Mouse (Mus musculus): ENCODE measurements around the gene 6030408B16Rik. TPM values are rescaled to one million over a fixed set of nuclear protein-coding genes. Genes with fewer than 3 reads are reported as not detected.
A peak's percentile ranks its signal among the peaks of the same experiment; 100 is the strongest.

6030408B16Rik gene
- polyA plus RNA-seq, 1 experiment from 2014 or later = 4.7 TPM

- Histone ChIP-seq H3K9ac (replicated peaks) (no peak overlapping the region), H3K4me2 (no peak overlapping the region), H3K27ac (no peak overlapping the region), H3K27me3 (peaks cover 2% of the 10 kb centered on the region; the same call in 1 of the 2 replicates), H3K36me3 (peaks cover 8% of the 10 kb centered on the region; the same call in 1 of the 2 replicates), H3K4me3 (replicated peaks) (no peak overlapping the region), H3K9me3 (no peaks in the 10 kb centered on the region), H3K4me1 (replicated peaks) (peaks cover 22% of the 10 kb centered on the region)
- WGBS = 92% methylated on average over 7 of the region's 7 CpGs
- ATAC-seq (ENCODE audit: insufficient number of reproducible peaks, insufficient read depth, low FRiP score, low TSS enrichment, low read depth) = no peak
These were observed 37.1 kb upstream of the 6030408B16Rik start for GRCm38 (mm10) chr15:101255842-101256462.

- Histone ChIP-seq H3K36me3 (peaks cover 8% of the 10 kb centered on the region; the same call in 1 of the 2 replicates), H3K9ac (replicated peaks) (no peak overlapping the region), H3K4me3 (replicated peaks) (no peak overlapping the region), H3K27ac (no peak overlapping the region), H3K4me2 (no peak overlapping the region), H3K27me3 (peaks cover 2% of the 10 kb centered on the region; the same call in 1 of the 2 replicates), H3K9me3 (no peaks in the 10 kb centered on the region), H3K4me1 (replicated peaks) (peaks cover 29% of the 10 kb centered on the region)
- 75% methylated on average over 14 of the region's 14 CpGs for WGBS
- no peak for ATAC-seq (ENCODE audit: insufficient number of reproducible peaks, insufficient read depth, low FRiP score, low TSS enrichment, low read depth)
These were observed 36.4 kb upstream of the 6030408B16Rik start for GRCm38 (mm10) chr15:101256463-101257206.

GRCm38 (mm10) chr15:101258420-101258819, 34.6 kb upstream of the 6030408B16Rik start:
- peaks cover 2% of the 10 kb centered on the region; the same call in 1 of the 2 replicates for H3K27me3 ChIP-seq
- H3K9me3 ChIP-seq = no peaks in the 10 kb centered on the region
- H3K4me2 ChIP-seq = no peak overlapping the region
- H3K4me3 ChIP-seq (replicated peaks) = no peak overlapping the region
- no peak overlapping the region for H3K9ac ChIP-seq (replicated peaks)
- peaks cover 8% of the 10 kb centered on the region; the same call in 1 of the 2 replicates for H3K36me3 ChIP-seq
- no peak overlapping the region for H3K27ac ChIP-seq
- peaks cover 33% of the 10 kb centered on the region for H3K4me1 ChIP-seq (replicated peaks)
- no peak for ATAC-seq (ENCODE audit: insufficient number of reproducible peaks, insufficient read depth, low FRiP score, low TSS enrichment, low read depth)
- WGBS = 90% methylated on average over 11 of the region's 11 CpGs

- H3K4me3 ChIP-seq (replicated peaks) = no peak overlapping the region
- ATAC-seq (ENCODE audit: insufficient number of reproducible peaks, insufficient read depth, low FRiP score, low TSS enrichment, low read depth) = no peak
- peaks cover 8% of the 10 kb centered on the region; the same call in 1 of the 2 replicates for H3K36me3 ChIP-seq
- peaks cover under 1% of the 10 kb centered on the region; the same call in 1 of the 2 replicates for H3K27me3 ChIP-seq
- no peak overlapping the region for H3K27ac ChIP-seq
- peaks cover 23% of the 10 kb centered on the region for H3K4me1 ChIP-seq (replicated peaks)
- no peaks in the 10 kb centered on the region for H3K9me3 ChIP-seq
- 88% methylated on average over 3 of the region's 3 CpGs for WGBS
- H3K9ac ChIP-seq (replicated peaks) = no peak overlapping the region
- H3K4me2 ChIP-seq = no peak overlapping the region
These were observed 33.1 kb upstream of the 6030408B16Rik start for GRCm38 (mm10) chr15:101259922-101260321.

GRCm38 (mm10) chr15:101260387-101260786, 32.6 kb upstream of the 6030408B16Rik start:
- Histone ChIP-seq H3K4me1 (replicated peaks) (peaks cover 22% of the 10 kb centered on the region), H3K27ac (peak overlapping the region; percentile 88), H3K9me3 (no peaks in the 10 kb centered on the region), H3K27me3 (no peaks in the 10 kb centered on the region), H3K4me2 (no peak overlapping the region), H3K4me3 (replicated peaks) (no peak overlapping the region), H3K36me3 (peaks cover 8% of the 10 kb centered on the region; the same call in 1 of the 2 replicates), H3K9ac (replicated peaks) (no peak overlapping the region)
- no peak for ATAC-seq (ENCODE audit: insufficient number of reproducible peaks, insufficient read depth, low FRiP score, low TSS enrichment, low read depth)
- 61% methylated on average over 10 of the region's 10 CpGs for WGBS

- Histone ChIP-seq H3K9me3 (no peaks in the 10 kb centered on the region), H3K27me3 (peaks cover 6% of the 10 kb centered on the region; the same call in 1 of the 2 replicates), H3K4me3 (replicated peaks) (no peak overlapping the region), H3K36me3 (peaks cover 8% of the 10 kb centered on the region; the same call in 1 of the 2 replicates), H3K27ac (peak overlapping the region; percentile 88), H3K4me2 (peak overlapping the region; percentile 18), H3K4me1 (replicated peaks) (peaks cover 28% of the 10 kb centered on the region), H3K9ac (replicated peaks) (no peak overlapping the region; the same call in 1 of the 2 replicates)
- no peak for ATAC-seq (ENCODE audit: insufficient number of reproducible peaks, insufficient read depth, low FRiP score, low TSS enrichment, low read depth)
- 58% methylated on average over 13 of the region's 13 CpGs for WGBS
These were observed 32.0 kb upstream of the 6030408B16Rik start for GRCm38 (mm10) chr15:101260874-101261622.

GRCm38 (mm10) chr15:101262502-101262901, 30.5 kb upstream of the 6030408B16Rik start:
- peaks cover 8% of the 10 kb centered on the region; the same call in 1 of the 2 replicates for H3K36me3 ChIP-seq
- H3K27ac ChIP-seq = 0 out of 2 replicates have a peak overlapping the region, but pooled peaks have one; percentile 0
- H3K4me3 ChIP-seq (replicated peaks) = no peak overlapping the region
- peaks cover 19% of the 10 kb centered on the region for H3K27me3 ChIP-seq
- no peak overlapping the region for H3K9ac ChIP-seq (replicated peaks)
- no peak for ATAC-seq (ENCODE audit: insufficient number of reproducible peaks, insufficient read depth, low FRiP score, low TSS enrichment, low read depth)
- peak overlapping the region; percentile 11; the same call in 1 of the 2 replicates for H3K4me2 ChIP-seq
- no peaks in the 10 kb centered on the region for H3K9me3 ChIP-seq
- 65% methylated on average over 5 of the region's 5 CpGs for WGBS
- peaks cover 40% of the 10 kb centered on the region for H3K4me1 ChIP-seq (replicated peaks)

GRCm38 (mm10) chr15:101266132-101266963, 26.7 kb upstream of the 6030408B16Rik start:
- H3K9me3 ChIP-seq = no peaks in the 10 kb centered on the region
- WGBS = under 1% methylated on average over 55 of the region's 57 CpGs
- peak overlapping the region; percentile 50; the same call in 1 of the 2 replicates for H3K27ac ChIP-seq
- H3K4me2 ChIP-seq = peak overlapping the region; percentile 90
- peaks cover 16% of the 10 kb centered on the region for H3K36me3 ChIP-seq
- H3K9ac ChIP-seq (replicated peaks) = peak overlapping the region; percentile 61
- peaks cover 30% of the 10 kb centered on the region for H3K4me1 ChIP-seq (replicated peaks)
- peak; percentile 82 for ATAC-seq (ENCODE audit: insufficient number of reproducible peaks, insufficient read depth, low FRiP score, low TSS enrichment, low read depth)
- H3K4me3 ChIP-seq (replicated peaks) = peak overlapping the region; percentile 49
- peaks cover 32% of the 10 kb centered on the region for H3K27me3 ChIP-seq

- Histone ChIP-seq H3K4me3 (replicated peaks) (peak overlapping the region; percentile 49), H3K27me3 (peaks cover 32% of the 10 kb centered on the region), H3K4me1 (replicated peaks) (peaks cover 23% of the 10 kb centered on the region), H3K36me3 (peaks cover 26% of the 10 kb centered on the region), H3K9me3 (no peaks in the 10 kb centered on the region), H3K4me2 (peak overlapping the region; percentile 90), H3K27ac (peak overlapping the region; percentile 50), H3K9ac (replicated peaks) (peak overlapping the region; percentile 61)
- no peak for ATAC-seq (ENCODE audit: insufficient number of reproducible peaks, insufficient read depth, low FRiP score, low TSS enrichment, low read depth)
- 4% methylated on average over 25 of the region's 25 CpGs for WGBS
These were observed 25.7 kb upstream of the 6030408B16Rik start for GRCm38 (mm10) chr15:101267053-101268032.

All from limb, embryonic 12.5 days (tissue).